Mouse (Mus musculus): ENCODE measurements around the gene Iqcf3.

Gene Iqcf3

DNA sequence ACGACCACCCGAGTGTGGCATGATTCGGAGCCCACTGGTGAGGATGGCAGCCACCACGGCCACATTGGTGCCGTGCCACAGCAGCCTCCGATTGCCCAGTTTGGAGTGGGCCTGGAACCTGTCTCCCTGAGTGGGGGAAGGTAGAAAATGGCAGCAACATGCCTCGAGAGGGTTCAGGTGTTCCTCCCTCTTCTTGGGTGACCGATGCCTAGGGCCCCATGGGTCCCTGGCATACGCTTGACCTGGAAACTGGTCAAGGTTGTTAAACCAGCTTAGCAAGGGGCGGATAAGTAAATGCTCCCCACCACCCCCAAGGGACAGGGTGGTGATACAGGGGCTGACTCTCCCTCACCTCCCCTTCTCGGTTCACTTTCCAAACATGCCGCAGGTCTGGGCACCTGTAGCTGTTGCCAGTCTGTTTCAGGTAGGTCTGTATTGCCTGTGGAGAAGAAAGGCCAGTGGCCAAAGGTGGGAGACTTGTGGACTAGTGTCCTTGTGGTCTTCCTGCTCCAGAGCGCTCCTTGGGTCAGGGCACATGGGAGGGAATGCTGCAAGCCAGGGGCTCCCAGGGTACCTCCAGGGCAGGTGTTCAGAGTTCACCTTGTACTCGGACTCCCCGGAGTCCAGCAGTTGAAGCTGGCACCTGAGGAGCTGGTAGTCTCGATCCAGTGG, 88.2 kb downstream of the Iqcf3 start:
- peak in 1 of 2 experiments; percentile 39 for DNase-seq (ENCODE audit: inconsistent age in 2 of 2, low spot score in 1 of 2)

DNA sequence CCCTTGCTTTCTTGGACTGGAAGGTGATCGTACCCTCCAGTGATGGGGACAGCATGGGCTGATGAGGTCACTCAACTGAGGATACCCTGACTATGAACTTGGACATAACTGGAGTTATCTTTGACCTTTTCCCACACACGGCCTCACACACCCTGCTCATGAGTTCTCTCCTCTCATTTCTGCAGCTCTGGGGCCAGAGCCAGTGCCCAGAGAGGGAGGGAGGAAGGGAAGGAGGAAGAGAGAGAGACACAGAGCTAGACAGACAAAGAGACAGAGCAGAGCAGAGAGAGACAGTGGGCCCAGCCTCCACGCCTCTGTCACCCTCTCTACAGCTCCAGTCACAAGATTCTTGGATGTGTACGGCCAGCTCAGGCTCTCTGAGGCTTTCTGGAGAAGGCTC, 89.1 kb downstream of the Iqcf3 start:
- DNase-seq (ENCODE audit: inconsistent age in 2 of 2, low spot score in 1 of 2): peak in 1 of 2 experiments; percentile 17

DNA sequence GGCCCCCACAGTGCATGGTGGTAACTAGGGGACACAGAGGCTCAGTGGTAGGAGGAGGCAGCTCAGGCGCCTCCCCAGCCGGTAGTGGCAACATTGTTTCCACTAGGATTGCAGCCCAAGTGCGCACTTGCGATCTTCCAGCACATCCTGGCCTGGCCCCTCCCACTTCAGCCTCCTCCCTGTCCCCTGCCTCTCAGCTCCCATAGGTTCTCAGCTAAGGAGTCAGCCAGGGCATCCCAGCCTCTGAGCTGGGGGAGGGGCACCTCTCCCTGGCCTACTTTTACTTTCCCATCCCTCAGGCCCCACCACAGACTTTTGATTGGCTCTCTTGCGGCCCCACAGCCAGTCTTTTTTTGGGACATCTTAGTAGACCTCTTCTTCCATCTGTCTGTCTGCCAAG, 89.5 kb downstream of the Iqcf3 start:
- DNase-seq (ENCODE audit: inconsistent age in 2 of 2, low spot score in 1 of 2): peak; percentile 71 to 73

DNA sequence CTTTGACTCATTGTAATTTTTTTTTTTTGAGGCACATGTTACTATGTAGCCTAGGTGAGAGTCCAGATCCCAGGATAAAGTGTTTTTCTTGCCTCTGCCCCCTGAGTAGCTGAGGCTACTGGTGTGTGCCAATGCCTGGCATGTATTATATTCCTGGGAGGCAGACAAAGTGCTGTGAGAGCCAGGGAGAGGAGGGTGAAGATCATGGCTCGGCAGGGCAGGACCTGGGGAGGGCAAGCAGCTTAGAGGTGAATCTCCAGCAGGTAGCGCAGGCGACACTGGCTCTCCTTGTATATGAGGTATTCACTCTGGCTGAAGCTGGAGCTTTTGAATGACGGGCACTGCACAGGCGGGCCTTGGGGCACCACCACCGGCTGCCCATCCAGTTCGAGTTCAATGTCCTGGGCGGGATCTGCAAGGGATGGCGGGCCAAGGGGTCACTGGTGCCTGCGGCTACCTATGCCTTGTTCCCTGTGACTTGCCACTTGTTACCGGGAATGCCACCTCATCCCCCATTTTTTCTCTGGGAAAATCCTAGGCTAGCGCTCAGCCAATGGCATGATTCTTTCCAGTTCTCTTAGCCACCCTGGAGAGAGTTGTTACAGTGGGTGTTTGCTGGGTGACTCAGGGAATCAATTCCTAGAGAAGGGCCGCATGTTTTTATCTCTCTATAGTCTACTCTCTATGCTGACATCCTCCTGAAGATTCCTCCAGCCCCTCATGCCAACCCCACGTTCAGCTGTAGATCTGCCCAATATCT, 90.3 kb downstream of the Iqcf3 start:
- DNase-seq (ENCODE audit: inconsistent age in 2 of 2, low spot score in 1 of 2): peak; percentile 15 to 23

DNA sequence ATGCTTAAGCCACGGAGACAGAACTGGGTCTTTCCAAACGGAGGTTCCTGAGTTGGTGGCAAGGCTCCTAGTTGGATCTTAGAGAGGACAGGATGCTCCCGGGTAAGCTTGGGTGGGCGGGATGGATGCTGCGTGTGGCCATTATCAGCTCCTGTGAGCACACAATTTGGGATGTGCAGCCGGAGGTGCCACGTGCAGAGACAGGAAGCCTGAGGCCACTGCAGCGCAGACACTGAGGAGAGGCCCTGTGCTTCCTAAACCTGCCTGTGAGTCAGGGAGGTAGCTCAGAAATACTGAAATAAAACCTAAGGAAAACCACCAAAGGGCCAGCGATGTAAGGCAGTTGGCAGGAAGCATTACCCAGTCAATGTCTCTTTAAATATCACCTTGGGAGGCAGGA, 91.7 kb downstream of the Iqcf3 start:
- DNase-seq (ENCODE audit: inconsistent age in 2 of 2, low spot score in 1 of 2): peak in 1 of 2 experiments; percentile 3

DNA sequence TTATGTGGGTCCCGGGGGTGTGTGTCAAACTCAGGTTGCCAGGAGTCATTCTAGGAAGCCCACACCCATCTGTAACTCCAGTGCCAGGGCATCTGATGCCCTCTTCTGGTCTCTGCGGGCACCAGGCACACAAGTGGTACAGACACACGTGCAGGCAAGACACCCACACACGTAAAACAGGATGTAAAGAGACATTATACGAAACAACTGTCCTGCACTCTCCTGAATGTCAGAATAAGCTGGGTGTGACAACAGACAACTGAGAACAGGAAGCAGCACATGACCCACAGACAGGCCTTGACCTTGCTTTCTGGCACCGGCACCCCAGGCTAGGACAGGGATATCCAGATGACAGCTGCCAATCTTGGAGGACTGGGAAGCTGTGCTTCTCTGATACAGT, 92.1 kb downstream of the Iqcf3 start:
- DNase-seq (ENCODE audit: inconsistent age in 2 of 2, low spot score in 1 of 2): peak in 1 of 2 experiments; percentile 41

DNA sequence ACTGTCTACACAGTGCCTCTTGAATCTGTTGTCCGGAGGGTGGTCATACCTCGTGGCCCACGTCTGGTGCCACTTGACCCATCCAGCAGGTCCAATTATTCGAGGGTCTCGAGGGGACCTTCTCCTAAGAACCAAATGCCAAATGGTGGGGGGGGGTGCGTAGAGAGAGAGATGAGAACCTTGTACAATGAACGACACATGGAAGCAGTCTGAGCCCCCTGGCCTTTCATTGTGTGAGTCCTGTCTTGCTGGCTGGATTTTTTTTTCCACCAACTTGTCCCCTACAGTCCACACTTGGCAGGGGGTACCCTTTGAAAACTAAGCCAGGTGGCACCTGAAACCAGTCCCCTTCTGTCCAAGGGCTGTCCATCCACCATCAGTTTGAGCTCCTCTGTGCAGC, 93.7 kb downstream of the Iqcf3 start:
- DNase-seq (ENCODE audit: inconsistent age in 2 of 2, low spot score in 1 of 2): peak in 1 of 2 experiments; percentile 16

DNA sequence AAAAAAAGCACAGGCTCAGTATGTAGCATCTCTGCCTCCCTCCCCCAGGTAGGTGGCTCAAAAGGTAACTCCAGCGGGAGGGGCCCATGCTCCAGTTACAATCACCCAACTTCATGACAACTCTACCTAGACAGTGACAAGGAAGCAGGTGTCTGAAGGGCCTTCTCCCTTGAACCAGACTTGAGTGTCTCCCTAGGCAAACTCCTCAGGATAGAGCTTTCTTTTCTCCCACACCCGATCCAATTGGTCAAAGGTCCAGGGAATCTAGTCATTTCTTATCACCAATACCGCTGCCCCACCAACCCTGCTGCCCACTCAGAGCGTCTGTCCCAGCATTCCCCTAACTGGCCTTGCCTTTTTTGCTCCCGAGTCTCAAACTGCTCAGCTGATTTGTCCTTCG, 94.7 kb downstream of the Iqcf3 start:
- DNase-seq (ENCODE audit: inconsistent age in 2 of 2, low spot score in 1 of 2): no peak

DNA sequence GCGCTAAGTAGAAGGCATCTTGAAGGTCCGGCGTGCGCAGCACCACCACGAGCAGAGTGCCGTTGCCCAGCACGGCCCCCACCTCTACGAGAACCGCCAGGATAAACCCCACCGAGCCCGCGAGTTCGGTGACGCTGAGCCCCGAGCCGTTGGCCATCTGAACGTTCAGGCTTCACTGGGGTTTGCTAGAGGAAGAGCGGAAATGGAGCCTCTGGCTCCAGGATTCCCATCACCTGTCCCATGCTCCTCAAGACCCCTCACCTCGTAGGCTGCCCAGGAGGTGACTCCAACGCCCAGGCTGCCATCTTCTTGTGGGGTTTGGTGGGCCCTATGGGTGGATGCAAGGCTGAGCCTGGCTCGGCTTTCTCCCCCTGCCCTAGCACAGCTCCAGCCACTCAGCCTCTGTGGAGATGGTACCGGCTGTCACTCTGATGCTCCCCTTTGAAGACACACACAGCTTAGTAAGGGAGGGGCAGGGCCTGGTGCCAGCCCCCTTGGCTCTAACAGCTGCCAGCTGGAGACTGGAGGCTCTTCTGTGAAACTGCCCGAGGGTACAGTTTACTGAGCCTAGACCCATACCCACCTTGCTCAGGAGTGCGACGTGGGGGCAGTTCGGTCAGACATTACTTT, 95.7 kb downstream of the Iqcf3 start, which contains the start of gene Gpr62:
Gene Gpr62, minus strand, starts transcription at position 368 of the 630 bp plus-strand sequence.
- DNase-seq (ENCODE audit: inconsistent age in 2 of 2, low spot score in 1 of 2): no peak

DNA sequence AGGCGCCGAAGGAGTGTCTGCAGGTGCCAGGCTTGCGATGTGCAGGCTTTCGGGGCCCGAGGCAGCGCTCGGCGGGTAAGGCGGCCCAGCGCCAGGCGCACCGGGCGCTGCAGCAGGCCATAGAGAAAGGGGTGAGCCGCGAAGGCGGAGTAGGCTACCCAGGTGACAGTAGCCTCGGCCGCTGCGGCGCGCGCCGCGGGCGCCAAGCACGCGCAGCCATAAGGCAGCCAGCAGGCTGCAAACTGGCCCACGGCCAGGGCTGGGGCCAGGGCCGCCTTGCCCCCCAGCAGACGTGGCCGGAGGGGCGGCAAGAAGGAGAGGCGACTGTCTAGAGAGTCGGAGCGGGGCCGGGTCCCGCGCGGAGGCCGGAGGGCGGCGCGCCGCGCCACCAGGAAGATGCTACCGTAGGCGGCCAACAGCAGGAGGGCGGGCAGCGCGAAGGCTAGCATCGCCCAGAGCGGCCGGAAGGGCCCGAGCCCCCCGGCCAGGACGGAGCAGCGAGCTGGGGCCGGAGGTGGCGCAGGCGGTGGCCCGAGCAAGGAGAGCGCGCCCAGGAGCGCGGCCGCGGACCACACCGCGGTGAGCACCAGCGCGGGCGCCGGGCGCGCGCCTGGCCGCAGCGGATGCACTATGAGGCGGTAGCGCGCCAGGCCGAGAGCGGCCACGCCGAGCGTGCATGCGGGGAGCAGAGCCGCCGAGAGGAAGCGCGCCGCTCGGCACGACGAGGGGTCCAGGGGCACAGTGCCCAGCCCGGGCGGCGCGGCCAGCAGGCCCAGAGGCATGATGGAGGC, 96.5 kb downstream of the Iqcf3 start:
- DNase-seq (ENCODE audit: inconsistent age in 2 of 2, low spot score in 1 of 2): peak; percentile 56 to 76

DNA sequence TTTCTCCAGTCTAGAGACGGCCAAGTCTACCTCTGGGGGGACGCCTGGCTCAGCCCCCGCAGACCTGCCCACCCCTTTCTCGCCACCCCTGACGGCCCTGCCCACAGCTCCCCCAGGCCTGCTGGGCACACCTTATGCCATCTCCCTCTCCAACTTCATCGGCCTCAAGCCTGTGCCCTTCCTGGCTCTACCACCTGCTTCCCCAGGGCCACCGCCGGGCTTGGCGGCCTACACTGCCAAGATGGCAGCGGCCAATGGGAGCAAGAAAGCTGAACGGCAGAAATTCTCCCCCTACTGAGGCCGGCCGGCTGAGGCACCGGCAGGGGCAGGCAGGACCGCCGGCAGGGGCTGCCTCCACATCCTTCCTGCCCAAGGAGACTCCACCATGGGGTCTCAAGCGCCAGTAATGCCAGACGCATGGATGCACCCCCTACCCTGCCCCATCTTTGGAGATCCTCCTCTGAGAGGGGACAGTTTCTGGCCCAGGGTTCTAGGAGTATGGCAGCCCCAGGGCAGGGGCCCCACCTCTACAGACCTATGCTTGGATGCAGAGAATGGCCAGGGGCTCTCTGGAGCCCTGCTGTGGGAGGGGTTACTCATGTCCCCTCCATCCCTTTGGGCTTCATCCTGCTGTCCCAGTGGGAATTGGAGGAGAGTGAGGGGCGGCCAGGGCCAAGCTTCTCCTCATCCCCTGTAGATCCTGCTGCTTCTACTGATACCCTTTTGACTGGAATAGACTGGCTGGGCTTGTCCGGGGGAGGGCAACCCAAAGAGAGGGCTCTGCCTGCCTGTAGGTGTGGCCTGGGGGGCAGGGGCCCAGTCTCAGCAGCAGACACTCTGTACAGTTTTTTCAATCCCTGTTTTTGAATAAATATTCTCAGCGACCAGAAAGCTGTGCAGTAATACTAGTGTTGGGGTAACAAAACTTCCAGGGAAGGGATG, 98.0 kb downstream of the Iqcf3 start:
- no peak for DNase-seq (ENCODE audit: inconsistent age in 2 of 2, low spot score in 1 of 2)

DNA sequence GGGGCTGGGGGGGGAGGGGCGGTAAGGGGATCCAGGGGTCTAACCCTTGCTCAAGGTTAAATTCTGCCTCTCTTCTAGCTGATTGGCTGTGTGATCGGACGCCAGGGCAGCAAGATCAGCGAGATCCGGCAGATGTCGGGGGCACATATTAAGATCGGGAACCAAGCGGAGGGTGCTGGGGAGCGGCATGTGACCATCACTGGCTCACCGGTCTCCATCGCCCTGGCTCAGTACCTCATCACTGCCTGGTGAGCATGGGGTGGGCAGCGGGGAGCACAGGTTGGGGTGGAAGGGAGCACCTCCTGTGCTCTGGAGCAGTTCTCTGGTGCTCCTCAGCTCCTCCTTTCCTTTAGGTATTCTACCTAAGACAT, 99.0 kb downstream of the Iqcf3 start:
- no peak for DNase-seq (ENCODE audit: inconsistent age in 2 of 2, low spot score in 1 of 2)

DNA sequence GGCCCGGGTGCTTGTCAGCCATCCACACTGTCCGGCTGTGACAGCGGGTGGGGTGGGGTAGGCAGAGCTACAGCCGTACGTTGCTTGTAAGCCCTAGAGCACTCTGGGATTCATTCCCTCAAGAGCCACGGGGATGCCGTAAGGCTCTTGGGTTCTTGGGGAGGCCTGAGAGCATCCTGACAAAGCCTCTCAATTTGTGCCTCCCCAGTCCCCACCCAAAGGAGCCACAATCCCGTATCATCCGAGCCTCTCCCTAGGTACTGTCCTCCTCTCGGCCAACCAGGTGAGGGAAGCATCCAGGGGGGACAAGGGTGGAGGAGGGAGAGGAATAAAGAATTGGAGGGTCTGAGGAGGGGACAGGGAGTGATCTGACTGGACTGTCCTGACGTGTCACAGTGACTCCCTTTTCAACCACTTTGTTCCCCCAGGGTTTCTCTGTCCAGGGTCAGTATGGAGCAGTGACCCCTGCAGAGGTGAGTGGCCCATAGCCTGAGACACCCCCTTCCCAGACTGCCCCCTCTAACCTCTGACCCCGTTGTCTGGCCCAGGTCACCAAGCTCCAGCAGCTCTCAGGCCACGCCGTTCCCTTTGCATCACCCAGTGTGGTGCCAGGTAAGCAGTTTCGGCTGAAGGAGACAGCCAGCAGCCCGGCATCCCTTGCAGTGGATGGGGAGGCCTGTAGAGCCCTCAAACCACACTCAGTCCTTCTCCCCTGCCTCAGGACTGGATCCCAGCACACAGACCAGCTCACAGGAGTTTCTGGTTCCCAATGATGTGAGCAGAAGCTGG, 99.6 kb downstream of the Iqcf3 start:
- DNase-seq (ENCODE audit: inconsistent age in 2 of 2, low spot score in 1 of 2): no peak

DNA sequence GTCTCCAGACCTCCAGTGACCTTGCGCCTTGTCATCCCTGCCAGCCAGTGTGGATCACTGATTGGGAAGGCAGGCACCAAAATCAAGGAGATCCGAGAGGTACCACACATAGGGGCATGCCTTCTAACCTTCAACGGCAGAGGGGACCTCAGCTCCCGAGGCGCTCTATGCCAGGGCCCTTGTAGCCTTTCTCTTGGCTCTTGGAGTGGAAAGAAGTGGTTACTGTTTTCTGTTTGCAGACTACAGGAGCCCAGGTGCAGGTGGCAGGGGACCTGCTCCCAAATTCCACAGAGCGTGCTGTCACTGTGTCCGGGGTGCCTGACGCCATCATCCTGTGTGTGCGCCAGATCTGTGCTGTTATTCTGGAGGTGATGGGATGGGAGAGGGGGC, 100.4 kb downstream of the Iqcf3 start:
- DNase-seq (ENCODE audit: inconsistent age in 2 of 2, low spot score in 1 of 2): no peak

DNA sequence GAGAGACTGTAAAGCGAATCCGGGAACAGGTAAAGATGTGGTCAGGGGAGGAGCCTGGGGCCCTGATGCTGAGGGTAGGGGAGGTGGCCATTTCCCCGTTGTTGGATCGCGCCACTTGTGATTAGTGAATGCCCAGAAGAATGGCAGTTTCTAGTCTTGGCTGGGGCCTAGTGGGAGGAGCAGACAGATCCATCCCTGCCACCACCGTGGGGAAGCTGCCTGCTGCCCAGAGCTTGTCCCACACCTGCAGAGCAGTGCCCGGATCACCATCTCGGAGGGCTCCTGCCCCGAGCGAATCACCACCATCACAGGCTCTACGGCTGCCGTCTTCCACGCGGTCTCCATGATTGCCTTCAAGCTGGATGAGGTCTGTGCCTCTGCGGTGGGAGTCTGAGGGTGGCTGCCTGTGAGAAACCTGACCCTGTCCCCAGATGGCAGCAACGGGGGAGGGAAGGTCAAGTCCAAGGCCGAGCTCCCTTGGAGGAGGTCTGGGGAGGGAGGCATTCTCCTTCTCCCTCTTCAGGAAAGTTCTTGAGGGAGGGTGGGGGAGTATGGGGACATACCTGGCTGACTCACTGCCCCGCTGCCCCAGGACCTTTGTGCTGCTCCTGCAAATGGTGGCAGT, 100.9 kb downstream of the Iqcf3 start:
- no peak for DNase-seq (ENCODE audit: inconsistent age in 2 of 2, low spot score in 1 of 2)

DNA sequence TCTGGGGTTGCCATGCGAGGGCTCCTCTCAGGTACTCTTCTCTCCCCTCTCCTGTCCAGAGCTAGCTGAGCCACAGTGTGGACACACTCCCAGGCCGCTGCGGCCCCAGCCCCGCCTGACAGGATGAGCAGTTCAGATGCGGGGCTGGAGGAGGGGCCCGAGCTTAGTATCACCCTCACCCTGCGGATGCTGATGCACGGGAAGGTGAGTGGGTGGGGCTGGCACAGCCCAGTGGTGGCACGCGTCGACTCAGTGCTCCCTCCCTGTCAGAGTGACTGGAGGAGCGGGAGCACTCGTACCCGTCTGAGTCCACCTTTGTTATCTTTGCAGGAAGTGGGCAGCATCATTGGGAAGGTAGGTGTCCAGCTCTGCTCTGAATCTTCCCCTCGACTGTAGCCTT, 101.5 kb downstream of the Iqcf3 start:
- no peak for DNase-seq (ENCODE audit: inconsistent age in 2 of 2, low spot score in 1 of 2)

DNA sequence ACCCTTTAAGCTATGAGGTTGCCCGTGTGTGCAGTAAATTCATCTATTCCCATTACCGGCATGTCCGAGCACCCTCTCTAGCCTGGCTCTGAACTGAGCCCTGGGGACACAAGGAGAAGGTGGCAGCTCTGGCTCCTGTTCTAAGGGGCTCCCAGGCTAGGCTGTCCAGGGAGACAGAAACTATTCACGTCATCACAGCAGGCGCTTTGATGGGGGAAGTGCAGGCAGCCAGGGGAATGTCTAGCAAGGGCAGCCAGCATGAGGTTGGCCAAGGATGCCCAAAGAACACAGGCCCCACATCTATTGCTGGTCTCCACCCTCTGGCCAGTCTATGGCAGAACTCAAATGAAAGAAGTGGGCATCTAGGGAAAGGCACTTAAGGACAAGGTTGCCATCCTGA, 103.5 kb downstream of the Iqcf3 start:
- no peak for DNase-seq (ENCODE audit: inconsistent age in 2 of 2, low spot score in 1 of 2)

DNA sequence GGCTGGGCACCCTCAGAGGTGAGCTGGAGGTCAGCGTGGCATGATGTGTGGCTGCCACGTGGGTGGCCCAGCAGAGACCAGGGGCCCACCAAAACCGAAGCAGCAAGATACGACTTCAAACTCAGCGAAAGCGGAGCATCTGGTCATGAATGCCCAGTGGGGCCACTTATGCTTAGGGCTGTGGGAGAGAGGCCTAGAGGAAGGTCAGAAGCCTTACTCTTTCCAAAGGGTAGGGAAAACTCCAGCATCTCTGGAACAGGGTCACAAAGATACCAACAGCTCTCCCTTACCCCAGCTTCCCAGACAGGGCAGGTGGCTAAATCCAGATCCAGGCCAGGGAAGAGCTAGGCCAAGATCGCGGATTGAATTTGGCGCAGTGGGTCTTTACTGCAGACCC, 104.3 kb downstream of the Iqcf3 start:
- no peak for DNase-seq (ENCODE audit: inconsistent age in 2 of 2, low spot score in 1 of 2)
